Mouse (Mus musculus) kidney, postnatal 0 days (tissue): ENCODE data around the gene Hspa8. TPM values are rescaled to one million over a fixed set of nuclear protein-coding genes. Genes with fewer than 3 reads are reported as not detected.

Experiments
- ATAC-seq: fragments of 200-750 bp; cut with Nextera tagmentation; replicated peaks from 2 replicates; pipeline ENCODE4 v1.8.0; 2017; ENCODE audit warnings: low read depth, moderate number of reproducible peaks, moderate TSS enrichment, moderate library complexity; ENCODE audit not compliant: low FRiP score
- DNase-seq: peaks from one replicate; pipeline ENCODE4 v3.0.0-alpha.2; 2016; ENCODE audit warnings: low spot score
- H3K27ac ChIP-seq: fragments of 300-500 bp; sonication (generic); 2 replicates; pipeline ENCODE4 v1.5.1; 2014; ENCODE audit warnings: mild to moderate bottlenecking
- H3K27me3 ChIP-seq: fragments of 300-500 bp; sonication (generic); 2 replicates; pipeline ENCODE4 v1.6.1; 2014; ENCODE audit warnings: low read length, mixed read lengths; ENCODE audit not compliant: insufficient read depth
- H3K36me3 ChIP-seq: fragments of 300-500 bp; sonication (generic); 2 replicates; pipeline ENCODE4 v1.6.1; 2014; ENCODE audit warnings: low read length, mixed read lengths; ENCODE audit not compliant: insufficient read depth
- H3K4me1 ChIP-seq: fragments of 300-500 bp; sonication (generic); replicated peaks from 2 replicates; pipeline ENCODE4 v1.6.1; 2014; ENCODE audit warnings: antibody characterized with exemption, low read length, mixed read lengths; ENCODE audit not compliant: insufficient read depth
- H3K4me2 ChIP-seq: fragments of 300-500 bp; sonication (generic); 2 replicates; pipeline ENCODE4 v1.6.1; 2014; ENCODE audit warnings: mild to moderate bottlenecking, low read length, moderate library complexity, mixed read lengths
- H3K4me3 ChIP-seq: fragments of 300-500 bp; sonication (generic); replicated peaks from 2 replicates; pipeline ENCODE4 v1.5.1; 2014; ENCODE audit warnings: low read depth, low read length
- H3K9ac ChIP-seq: fragments of 300-500 bp; sonication (generic); 2 replicates; pipeline ENCODE4 v1.6.1; 2014; ENCODE audit warnings: low read depth, low read length
- H3K9me3 ChIP-seq: fragments of 300-500 bp; sonication (generic); replicated peaks from 2 replicates; pipeline ENCODE4 v1.6.1; 2016; ENCODE audit warnings: low read length, inconsistent platforms, mixed read lengths
- CTCF ChIP-seq: IDR thresholded peaks from 2 replicates; pipeline ENCODE4 v1.5.1; 2016; ENCODE audit warnings: antibody characterized with exemption, low read depth, mild to moderate bottlenecking, moderate library complexity
- WGBS: fragments of 180-500 bp; shearing (Covaris S2); extraction: QIAGEN DNeasy Blood & Tissue Kit; methylation state at CpG from one replicate; pipeline ENCODE4 v1.1.7; 2014; 5-methylcytosine and 5-hydroxymethylcytosine counted together
- polyA plus RNA-seq: library from polyadenylated mRNA; unstranded; fragments of >200 nt; fragmentation: Nextera tagmentation; extraction: Ambion mirVana; gene quantifications from 2 replicates; pipeline ENCODE4 v1.2.1, GENCODE M21; 2015

Gene Hspa8
- polyA plus RNA-seq, 1 experiment from 2014 or later: 1,937 TPM

DNA sequence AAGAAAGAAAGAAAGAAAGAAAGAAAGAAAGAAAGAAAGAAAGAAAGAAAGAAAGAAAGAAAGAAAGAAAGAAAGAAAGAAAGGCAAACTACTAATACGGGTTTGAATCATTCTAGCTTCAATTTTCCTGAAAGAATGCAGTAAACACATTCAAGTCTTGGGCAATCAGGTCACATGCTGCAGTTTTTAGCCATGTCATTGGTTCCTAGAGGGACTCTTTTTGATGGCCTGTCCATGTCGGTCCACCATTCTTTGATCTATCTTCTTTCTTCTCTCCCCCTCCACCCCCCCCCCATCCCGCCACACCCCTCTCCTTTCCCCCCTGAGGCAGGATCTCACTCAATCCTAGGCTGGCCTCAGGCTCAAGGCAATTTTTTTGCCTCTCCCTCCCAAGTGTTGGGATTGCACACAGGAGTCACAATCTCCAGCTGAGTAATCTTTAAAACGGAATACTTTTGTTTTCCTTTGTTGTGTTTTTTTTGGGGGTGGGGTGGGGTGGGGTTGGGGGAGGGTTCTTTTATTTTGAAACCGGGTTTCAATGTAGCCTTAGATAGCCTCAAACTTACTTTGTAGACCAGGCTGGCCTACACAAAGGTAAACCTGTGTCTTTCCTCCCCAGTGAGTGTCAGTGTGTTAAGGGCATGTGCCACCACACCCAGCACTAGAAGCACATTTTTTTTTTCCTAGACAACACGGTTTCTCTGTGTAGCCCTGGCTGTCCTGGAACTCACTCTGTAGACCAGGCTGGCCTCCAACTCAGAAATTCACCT, 8.7 kb upstream of the Hspa8 start:
- Histone ChIP-seq H3K9me3 (no peaks in the 10 kb centered on the region), H3K9ac (no peak overlapping the region), H3K4me3 (no peak overlapping the region), H3K4me1 (0 out of 2 replicates have a peak, but pooled peaks cover 3% of the 10 kb centered on the region), H3K27me3 (no peaks in the 10 kb centered on the region), H3K27ac (no peak overlapping the region), H3K36me3 (no peaks in the 10 kb centered on the region), H3K4me2 (no peak overlapping the region)
- no peak for ATAC-seq
- no peak for TF ChIP-seq CTCF
- DNase-seq: no peak
- WGBS: 68% methylated on average over 6 of the region's 6 CpGs

GRCm38 (mm10) chr9:40793581-40793980, 7.2 kb upstream of the Hspa8 start:
- 0 out of 2 replicates have a peak, but pooled peaks cover 8% of the 10 kb centered on the region for H3K4me1 ChIP-seq
- WGBS: 95% methylated on average over 5 of the region's 5 CpGs

GRCm38 (mm10) chr9:40794251-40794650, 6.5 kb upstream of the Hspa8 start:
- ATAC-seq (peak; percentile 31), DNase-seq (no peak)
- WGBS: 36% methylated on average over 5 of the region's 5 CpGs
- Histone ChIP-seq H3K9ac (no peak overlapping the region), H3K27ac (no peak overlapping the region), H3K27me3 (no peaks in the 10 kb centered on the region), H3K9me3 (no peaks in the 10 kb centered on the region), H3K4me2 (no peak overlapping the region), H3K4me3 (no peak overlapping the region), H3K4me1 (peaks cover 8% of the 10 kb centered on the region; the same call in 1 of the 2 replicates), H3K36me3 (no peaks in the 10 kb centered on the region)
- TF ChIP-seq CTCF: no peak

More at GRCm38 (mm10) chr9:40793581-40793980, 7.2 kb upstream of the Hspa8 start:
- H3K4me3 ChIP-seq: no peak overlapping the region
- no peaks in the 10 kb centered on the region for H3K36me3 ChIP-seq
- no peak overlapping the region for H3K27ac ChIP-seq
- H3K9me3 ChIP-seq: no peaks in the 10 kb centered on the region
- no peaks in the 10 kb centered on the region for H3K27me3 ChIP-seq
- ATAC-seq: no peak
- H3K4me2 ChIP-seq: no peak overlapping the region
- DNase-seq: no peak
- no peak overlapping the region for H3K9ac ChIP-seq
- no peak for TF ChIP-seq CTCF

DNA sequence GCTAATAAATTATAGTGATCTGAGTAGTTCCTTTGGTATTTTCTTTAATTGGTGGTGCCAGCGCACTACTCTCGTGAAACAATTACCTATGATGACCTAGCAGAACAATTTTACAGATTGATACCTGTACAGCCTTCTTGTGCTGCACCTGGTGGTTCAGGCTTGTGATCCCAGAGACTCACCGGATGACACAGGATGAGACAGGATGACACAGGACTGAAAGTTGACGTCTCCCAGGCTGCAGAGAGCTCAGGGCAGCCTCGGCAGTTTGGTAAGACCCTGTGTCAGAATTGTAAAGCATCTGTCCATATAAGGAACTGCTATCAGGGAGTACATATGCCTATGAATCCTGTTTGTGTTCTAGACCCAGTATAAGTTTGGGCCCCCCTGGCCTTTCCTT, 5.9 kb upstream of the Hspa8 start:
- WGBS: 66% methylated on average over 5 of the region's 5 CpGs
- H3K9me3 ChIP-seq: no peaks in the 10 kb centered on the region
- no peak overlapping the region for H3K27ac ChIP-seq
- H3K36me3 ChIP-seq: no peaks in the 10 kb centered on the region
- no peaks in the 10 kb centered on the region for H3K27me3 ChIP-seq
- H3K4me3 ChIP-seq: no peak overlapping the region
- no peak for TF ChIP-seq CTCF
- H3K9ac ChIP-seq: no peak overlapping the region
- DNase-seq (no peak), ATAC-seq (no peak)
- H3K4me2 ChIP-seq: no peak overlapping the region
- peaks cover 8% of the 10 kb centered on the region; the same call in 1 of the 2 replicates for H3K4me1 ChIP-seq

GRCm38 (mm10) chr9:40795562-40795961, 5.2 kb upstream of the Hspa8 start:
- H3K9ac ChIP-seq: no peak overlapping the region
- no peak overlapping the region for H3K4me2 ChIP-seq
- ATAC-seq (no peak), DNase-seq (no peak)
- peaks cover 8% of the 10 kb centered on the region; the same call in 1 of the 2 replicates for H3K4me1 ChIP-seq
- H3K27me3 ChIP-seq: no peaks in the 10 kb centered on the region
- H3K27ac ChIP-seq: 0 out of 2 replicates have a peak overlapping the region, but pooled peaks have one; percentile 42
- TF ChIP-seq CTCF: no peak
- H3K4me3 ChIP-seq: no peak overlapping the region
- WGBS: 81% methylated on average over 2 of the region's 2 CpGs
- H3K36me3 ChIP-seq: no peaks in the 10 kb centered on the region
- no peaks in the 10 kb centered on the region for H3K9me3 ChIP-seq

GRCm38 (mm10) chr9:40796054-40796453, 4.7 kb upstream of the Hspa8 start:
- 55% methylated on average over 4 of the region's 4 CpGs for WGBS
- Histone ChIP-seq H3K27me3 (no peaks in the 10 kb centered on the region), H3K4me3 (no peak overlapping the region), H3K4me1 (peaks cover 8% of the 10 kb centered on the region; the same call in 1 of the 2 replicates), H3K4me2 (no peak overlapping the region), H3K27ac (0 out of 2 replicates have a peak overlapping the region, but pooled peaks have one; percentile 3), H3K36me3 (no peaks in the 10 kb centered on the region), H3K9ac (no peak overlapping the region), H3K9me3 (no peaks in the 10 kb centered on the region)
- ATAC-seq (no peak), DNase-seq (no peak)
- no peak for TF ChIP-seq CTCF
